Mouse (Mus musculus) ovary, postnatal 36 days (tissue): ENCODE data around the gene Fau.

Experiments used
- DNase-seq: peaks from one replicate; pipeline ENCODE4 v3.0.0; 2022; ENCODE audit warnings: low spot score, mixed read lengths

Gene Fau

DNA sequence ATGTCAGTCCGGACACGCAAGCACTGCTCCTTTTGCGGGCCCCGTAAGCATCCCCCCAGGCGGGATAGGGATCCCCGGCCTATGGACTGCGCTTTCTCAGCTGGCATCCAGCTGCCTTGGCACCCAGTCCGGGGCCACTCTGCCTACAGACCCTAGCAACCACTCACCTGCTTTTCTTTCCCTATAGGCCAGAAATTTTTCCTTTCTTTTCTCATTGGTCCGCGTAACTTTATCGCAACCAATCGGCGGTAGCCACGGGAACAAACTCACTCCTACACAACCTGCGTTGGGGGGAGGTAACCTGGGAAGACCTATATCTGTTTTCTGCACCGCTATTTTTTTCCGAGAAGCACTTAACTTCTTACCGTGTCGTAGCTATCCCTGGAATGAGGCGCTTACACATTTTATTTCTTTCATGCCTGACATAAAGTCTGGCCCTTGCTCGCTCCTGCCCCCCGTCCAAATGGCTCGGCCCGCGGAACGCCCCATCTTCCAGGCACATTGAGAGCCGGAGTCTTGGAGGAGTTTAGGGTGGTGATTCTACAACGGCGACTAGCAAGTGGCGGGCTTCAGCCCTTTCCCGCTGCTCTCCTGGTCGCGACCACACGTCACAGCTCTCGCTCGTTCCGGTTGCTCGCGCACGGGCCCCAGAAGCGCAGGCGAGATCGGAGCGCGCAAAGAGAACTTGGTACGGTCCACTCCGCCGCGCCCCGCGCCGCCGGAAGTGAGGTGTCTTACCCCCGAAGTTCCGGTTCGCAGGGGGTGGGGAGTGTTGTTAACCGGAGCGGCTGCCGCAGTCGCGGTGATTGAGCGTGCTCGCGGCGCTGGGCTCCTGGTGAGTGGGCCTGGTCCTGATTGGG, 11.1 kb upstream of the Fau start, which contains the start of gene Syvn1:
TSS of gene Syvn1 (plus strand) at position 283 of the 860 bp plus-strand sequence.
- peak; percentile 88 for DNase-seq

DNA sequence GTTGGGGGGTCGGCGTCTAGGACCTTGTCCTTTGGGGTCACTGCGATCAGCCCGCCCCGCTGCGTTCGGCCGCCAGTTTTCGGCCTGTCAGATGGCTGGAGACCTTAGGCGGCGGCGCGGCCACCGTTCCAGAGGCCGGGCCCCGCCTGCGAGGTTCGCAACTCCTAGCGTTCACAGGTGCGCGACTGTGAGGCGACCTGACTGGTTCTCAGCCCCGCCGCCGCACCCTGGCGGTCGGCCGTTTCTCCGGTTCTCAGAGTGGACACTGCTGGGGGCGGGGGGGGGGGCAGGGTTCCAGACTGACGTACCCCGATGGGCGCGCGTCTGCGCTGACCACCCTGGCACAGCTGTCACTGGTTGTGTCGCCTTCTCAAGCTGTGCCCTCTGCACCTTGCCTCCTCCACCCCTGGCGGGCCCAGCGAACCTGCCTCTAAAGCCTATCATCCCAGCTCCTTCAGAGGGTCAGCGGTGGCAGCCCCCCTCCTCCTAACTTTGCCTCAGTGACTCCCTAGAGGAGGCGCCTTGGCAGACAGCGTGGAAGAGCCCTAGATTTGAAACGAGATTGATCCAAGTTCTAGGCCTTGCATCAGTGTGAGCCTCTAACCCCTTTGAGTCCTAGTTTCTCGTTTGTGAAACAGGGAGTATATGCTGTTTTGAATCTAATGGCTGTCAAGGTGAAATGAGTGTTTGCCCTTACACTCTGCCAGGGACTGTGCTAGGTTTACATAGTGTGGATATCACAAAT, 10.3 kb upstream of the Fau start:
- DNase-seq = no peak

DNA sequence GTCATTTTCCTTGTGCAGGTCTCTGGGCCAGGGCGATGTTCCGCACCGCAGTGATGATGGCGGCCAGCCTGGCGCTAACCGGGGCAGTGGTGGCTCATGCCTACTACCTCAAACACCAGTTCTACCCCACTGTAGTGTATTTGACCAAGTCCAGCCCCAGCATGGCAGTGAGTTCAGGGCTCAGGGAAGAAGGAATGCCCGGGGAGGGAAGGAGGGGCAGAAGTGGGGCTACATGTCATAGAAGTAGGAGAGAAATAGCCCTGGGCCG, 9.8 kb upstream of the Fau start:
- DNase-seq = no peak

DNA sequence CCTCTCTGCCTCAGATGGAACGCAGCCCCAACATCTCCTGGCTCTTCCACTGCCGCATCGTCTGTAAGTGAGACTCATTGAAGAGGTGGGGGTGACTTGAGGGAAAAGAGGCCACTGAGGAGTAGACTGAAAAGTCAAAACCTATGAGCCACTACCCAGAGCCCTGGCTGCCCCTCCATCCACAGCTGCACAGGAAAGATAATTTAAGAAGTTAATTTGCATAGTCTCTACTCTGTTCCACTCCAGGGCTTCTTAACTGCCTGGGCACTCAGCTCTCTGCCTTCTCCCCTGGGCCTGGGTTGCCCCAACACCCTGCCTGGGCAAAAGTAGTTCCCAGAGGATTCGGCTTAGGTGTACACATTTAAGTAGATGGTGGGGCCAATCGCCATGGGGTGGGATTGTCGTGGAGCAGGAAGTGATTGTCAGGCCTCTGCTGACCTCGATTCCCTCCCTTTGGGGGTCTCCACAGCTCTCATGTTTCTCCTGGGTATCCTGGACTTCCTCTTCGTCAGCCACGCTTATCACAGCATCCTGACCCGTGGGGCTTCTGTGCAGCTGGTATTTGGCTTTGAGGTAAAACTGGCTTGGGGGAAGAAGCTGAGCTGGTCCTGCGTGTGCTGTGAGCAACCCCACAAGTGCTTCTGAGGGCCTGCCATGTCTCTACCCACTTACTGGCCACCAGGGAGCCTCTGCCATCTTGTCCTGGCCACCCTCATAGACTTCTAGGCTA, 8.8 kb upstream of the Fau start:
- DNase-seq = no peak

DNA sequence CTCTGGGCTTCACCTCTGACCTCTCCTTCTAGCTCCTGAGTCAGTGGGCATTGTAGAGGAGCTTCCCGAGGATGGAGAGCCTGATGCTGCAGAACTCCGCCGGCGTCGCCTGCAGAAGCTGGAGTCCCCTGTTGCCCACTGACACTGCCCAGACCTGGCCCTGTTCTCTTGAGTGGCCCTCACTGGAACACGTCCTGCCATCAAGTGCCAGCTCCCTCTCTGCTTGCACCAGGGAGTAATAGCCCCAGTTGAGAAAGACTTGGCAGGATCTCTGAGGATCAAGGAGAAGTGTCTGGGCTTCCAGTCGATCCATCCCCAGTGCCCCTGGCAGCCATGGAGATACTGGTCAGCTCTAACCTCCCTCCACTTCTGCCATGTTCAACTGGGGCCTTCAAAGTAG, 5.1 kb upstream of the Fau start:
- no peak for DNase-seq

DNA sequence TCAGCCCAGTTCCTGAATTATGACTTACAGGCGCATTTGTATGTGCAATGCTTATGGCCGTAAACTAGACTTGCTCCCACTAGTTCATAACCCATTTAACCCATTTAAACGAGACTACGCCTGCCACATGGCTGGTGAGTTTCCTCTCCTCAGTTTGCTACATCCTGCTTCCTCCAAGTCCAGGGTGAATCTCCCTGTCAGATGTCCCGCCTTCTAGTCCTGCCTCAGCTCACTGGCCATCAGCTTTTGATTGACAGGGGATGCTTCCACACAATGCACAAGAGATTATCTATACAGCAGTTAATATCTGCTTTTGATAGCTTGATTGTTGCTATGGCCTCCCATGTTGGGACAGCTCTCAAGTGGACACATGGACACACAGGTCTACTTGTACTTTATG, 3.3 kb upstream of the Fau start:
- DNase-seq = no peak

DNA sequence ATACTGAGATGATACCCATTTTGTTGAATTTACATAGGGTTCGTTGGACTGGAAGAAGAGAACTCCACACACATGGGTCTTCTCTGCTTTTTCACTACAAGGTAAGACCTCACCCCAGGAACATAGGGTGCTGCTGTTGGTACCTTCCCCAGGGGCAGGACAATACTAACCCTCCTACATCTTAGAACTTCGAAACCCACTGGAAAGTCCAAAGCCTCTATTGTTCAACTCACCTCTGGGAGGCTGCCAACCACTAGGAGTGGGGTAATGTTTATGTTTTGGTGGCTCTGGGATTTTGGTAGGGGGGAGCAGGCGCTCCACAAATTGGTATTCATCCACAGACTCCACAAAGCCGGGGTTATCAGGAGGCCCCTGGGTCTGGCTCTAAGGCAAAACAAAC, 948 bp upstream of the Fau start:
- DNase-seq = no peak

DNA sequence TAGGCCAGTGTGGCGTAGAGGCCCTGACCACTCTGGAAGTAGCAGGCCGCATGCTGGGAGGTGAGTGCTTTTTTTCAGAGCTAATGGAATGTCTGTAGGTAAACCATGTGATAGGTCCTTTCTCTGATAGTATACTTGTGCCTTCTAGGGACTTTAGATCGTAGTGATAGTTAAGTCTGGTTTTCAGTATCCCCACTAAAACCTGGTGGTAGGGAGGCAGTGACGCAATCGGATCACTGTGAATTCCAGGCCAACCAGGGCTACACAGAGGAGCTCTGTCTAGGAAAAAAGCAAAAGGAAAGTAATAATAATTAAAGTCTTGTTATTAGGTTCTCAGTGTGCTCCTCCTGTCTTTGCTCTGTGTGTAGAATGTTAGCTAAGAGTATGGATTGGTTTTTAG, 869 bp downstream of the Fau start:
- DNase-seq = no peak

DNA sequence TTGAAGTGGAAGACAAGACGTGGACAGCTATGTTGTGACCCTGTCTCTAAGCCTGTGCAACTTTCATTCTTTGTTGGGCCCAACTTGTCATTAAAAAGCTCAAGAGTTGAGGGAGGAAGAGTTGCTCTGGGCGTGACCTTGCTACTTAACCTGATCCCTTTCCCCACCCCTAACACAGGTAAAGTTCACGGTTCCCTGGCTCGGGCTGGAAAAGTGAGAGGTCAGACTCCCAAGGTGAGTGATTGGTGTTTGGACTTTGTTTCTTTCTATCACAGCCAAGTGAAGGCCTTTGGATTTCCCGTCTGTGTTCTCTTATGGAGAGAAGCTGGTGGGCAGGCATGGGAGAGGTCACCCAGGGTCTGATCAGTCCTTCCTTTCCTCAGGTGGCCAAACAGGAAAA, 1.3 kb downstream of the Fau start:
- no peak for DNase-seq

DNA sequence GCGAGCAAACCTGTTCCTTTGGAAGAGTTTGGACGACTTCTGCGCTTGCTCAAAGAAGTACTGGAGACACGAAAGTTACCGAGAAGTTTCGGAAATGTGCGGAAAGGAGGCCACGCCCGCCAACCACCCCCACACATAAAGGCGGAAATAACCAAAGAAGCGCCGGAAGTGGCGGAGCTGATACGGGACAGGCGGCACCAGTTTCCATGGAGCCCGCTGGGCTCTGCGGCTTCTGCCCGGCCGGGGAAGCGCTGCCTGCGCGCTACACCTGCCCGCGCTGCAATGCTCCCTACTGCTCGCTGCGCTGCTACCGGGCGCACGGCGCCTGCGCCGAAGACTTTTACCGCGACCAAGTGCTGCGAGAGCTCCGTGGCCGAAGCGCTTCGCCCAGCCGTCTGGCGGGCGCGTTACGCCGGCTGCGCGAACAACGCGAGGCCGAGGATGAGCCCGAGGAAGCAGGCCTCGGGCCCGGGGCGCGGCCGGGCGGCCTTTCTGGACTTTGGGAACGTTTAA, 3.4 kb downstream of the Fau start, which contains the start of gene Znhit2:
TSS of gene Znhit2 (plus strand) at position 172 of the 513 bp plus-strand sequence.
- DNase-seq = peak; percentile 91

DNA sequence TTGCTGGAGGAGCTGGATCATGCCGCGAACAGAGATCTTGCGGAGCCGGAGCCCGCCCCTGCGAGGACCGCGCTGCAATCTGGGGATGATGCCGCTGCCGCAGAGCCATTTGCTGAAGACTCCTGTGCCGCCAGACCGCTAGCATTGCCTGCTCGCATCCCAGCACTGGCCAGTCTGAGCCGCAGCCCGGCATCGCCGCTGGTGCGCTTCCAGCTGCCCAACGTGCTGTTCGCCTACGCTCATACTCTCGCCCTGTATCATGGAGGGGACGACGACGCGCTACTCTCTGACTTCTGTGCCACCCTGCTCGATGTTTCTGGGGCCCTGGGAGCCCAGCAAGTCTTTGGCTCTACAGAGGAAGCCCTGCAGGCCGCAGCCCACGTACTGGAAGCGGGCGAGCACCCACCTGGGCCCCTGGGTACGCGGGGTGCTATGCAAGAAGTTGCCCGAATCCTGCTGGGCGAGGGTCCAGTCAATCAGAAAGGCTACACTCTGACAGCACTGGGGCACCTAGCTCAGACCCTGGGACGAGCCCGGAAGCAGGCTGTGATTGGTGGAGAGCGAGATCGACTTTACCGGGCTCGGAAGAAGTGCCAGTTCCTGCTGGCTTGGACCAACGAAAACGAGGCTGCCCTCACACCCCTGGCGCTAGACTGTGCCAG, 4.1 kb downstream of the Fau start:
- DNase-seq = peak; percentile 47

DNA sequence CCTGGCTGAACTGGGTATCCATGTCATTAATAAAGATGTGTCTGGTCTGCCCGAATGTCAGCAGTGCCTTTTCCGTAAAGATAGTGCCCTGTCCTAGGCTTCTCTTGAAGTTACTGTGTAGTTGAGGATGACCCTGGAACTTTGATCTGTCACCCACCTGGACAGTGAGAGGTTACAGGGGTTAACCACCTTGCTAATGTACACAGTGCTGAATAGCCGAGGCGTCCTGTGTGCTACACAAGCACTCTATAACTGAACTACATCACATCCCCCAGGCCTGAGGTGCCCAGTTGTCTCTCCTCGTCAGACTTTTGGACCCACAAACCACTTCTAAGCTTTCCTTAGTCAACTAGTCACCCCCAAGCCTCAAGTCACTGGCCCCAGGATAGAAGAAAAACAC, 4.8 kb downstream of the Fau start:
- DNase-seq = no peak

DNA sequence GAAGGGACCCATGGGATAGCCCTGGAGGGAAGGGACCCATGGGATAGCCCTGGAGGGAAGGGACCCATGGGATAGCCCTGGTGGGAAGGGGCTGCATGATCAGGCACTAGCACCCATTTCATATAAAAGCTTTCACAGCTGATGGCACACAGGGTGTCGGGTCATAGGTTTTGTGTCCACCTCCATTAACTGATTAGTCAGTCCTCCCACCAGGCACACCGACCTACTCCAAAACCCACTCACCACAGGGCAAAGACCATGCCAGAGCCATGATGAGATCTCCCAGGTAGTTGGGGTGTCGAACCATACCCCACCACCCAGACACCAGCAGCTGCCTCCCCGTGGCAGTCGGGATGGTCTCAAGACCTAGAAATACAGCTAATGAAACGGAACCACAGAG, 5.4 kb downstream of the Fau start:
- DNase-seq = no peak

DNA sequence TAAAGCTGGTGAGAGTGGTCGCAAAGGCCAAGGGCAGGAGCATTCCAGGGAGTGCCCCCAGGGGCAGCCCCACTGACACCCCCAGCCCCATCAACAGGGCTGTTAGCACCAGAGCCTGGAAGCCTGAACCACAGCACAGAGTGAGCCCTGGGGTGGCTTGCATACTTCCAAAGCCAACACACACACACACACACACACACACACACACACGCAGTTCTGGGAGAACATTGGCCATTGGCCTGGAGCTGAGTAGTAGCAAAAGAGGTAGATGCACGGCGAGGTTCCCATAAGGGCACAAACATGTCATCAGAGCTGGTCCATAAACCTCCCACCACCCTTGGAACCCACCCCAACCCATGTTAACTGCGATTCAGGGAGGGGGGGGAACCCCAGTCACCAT, 8.9 kb downstream of the Fau start:
- no peak for DNase-seq

DNA sequence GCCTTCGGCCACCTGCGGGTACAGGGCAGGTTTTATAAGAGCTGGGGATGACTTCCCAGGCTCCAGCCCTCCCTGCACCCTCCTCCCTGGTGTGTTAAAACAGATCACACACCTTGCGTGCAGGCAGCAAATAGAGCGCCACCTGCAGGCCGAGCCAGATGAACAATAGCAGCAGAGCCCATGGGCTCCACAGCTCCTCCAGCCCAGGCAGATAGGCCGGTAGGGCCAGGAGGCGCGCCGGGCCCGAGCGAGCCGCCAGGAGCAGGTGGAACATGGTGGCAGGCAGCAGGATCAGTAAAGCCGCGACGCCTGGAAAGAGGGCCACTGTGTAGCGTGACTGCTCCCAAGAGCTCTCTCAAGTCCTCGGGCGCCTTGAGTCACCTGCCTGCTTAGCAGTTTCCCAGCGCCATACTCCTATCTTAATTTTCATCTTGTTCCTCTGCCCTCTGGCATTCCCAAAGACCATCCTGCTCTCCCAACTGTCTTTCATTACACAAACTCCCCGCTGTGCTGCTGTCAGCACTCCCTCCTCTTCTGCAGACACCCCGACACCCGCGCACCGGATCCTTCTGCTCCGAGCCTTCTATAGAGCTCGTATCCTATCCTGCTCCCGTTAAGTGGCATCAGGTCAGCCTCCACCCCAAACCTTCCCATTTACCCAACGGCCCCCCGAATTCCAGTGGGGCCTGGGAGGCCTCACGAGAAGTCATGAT, 9.5 kb downstream of the Fau start:
- DNase-seq = peak; percentile 77

DNA sequence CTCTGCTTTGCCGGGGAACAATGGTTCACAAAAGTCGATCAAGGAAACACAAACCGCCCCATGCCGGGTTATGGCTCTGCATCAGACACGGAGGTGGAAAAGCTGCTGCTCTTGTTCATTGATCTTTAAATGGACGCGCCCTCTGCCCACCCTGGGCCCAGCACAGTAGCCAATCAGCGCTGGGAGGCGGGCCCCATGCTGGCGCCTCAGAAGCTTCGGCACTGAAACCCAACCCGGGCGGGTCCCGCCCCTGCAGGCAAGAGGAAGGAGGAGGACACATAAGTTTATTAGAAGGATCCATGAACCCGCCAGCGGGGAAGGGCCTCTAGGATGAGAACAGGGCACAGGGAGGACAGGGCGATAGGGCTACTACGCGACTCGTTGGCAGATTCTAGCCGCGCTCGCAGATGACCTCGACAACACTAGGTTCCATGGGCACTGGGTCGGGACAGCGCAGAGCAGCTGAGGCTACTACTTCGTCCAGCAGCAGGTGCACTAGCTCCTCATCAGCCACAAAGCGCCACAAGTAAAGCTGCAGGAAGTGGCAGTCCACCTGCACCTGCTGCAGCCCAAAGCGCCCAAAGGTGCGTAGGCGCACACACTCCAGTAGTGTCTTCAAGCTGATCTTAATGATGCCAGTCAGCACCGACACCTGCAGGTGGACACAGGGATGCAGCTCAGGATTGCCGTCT, 10.2 kb downstream of the Fau start, which contains the start of gene Tm7sf2:
TSS of gene Tm7sf2 (minus strand) at position 650 of the 692 bp plus-strand sequence.
- DNase-seq = peak; percentile 92

DNA sequence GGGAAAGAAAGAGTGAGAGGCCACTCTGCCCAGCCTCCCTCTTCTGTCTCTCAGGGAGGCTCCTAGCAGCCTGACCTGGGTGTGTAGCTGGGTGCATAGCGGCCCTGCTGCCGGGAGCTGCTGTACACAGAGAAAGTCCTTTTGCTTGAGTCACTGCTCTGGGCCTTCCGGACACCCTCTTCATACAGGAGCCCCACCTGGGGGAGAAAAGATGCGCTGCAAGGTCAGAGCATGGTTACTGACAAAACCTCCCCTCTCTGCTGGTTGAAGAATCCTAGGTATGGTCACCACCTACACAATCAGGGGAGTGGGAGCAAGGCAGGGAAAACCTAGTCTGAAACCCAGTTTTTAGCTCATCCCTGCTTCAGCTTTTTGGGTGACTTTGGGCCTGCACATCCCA, 11.3 kb downstream of the Fau start:
- DNase-seq = no peak

DNA sequence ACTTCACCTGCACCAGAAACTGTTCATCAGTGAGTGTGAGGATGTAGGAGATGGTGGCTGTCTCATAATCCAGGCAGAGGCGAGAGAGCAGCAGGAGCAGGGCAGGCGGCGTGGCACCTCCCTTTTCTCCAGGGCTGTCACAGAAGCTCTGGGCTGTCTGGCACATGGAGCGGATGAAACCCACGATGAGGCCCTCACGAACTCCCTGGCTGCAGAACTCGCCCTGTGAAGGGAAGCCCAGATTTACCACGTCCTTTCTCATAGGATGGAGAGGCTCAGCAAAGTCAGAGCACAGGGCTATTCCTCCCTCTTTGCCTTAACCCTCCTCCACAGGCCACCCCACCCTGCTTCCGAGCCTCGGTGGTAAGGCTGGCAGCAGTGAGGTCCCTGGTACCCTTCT, 12.2 kb downstream of the Fau start:
- no peak for DNase-seq

DNA sequence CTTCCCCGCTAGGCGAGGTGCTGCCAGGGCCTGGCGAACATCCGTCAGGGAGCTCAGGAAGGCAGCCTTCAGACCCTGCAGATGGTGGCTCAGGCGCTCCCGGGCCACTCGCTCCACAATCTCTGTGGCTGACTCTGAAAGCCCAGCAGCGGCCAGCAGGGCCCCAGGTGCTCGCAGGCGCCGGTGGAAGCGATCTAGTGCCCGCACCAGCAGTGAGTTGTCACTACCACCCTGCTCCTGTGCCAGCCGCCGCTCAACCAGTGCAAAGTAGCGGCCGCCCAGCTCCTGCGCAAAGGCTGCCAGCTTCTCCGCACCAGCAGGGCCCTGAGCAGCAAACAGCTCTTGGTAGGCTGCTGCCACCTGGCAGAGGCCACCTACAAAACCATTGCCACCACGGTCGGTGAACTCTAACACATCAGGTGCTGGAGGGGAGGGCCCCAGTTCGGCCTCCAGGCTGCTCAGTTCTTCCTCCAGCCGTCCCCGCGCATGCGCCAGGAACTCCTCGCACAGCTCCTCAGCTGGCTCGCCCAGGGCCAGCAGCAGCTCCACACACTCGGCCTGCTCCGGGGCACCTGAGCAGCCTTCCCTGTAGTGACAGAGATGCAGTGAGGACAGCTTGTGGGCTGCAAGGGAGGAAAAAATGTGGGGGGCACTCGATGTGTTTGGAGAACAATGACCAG, 13.1 kb downstream of the Fau start:
- DNase-seq = no peak

DNA sequence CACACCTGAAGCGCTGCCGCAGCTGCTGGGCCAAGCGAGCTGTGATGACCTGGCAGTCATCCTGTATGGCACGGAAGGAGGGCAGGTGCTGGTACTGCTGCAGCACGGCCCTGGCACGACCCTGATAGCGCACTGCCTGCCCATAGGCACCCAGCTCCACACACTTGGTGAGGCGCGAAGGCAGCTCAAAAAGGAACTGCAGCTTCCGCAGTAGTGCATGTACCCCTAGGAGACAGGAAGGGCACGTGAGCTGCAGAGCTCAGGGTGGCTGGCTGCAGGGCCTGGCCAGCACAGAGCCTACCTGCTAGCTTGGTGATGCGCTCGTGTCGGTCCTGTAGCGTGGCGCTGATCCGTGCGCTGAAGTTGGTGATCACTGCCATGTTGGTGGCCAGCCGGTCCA, 13.6 kb downstream of the Fau start:
- DNase-seq = no peak
